Mouse (Mus musculus) megakaryocyte, embryonic 14.5 days (primary cell): ENCODE results near the gene Adamts7.

Experiments
- FLI1 ChIP-seq: IDR thresholded peaks from 2 replicates; pipeline ENCODE4 v1.6.1; 2012; ENCODE audit warnings: low read length, inconsistent platforms, mixed read lengths
- GATA1 ChIP-seq: IDR thresholded peaks from 3 replicates; pipeline ENCODE4 v1.6.1; 2012; ENCODE audit warnings: mixed read lengths, low read length, inconsistent platforms, borderline replicate concordance

- TF ChIP-seq GATA1 = no peak
- no peak for TF ChIP-seq FLI1
Measured at GRCm38 (mm10) chr9:90207808-90208207, 44.9 kb downstream of the Adamts7 start.
